Mouse (Mus musculus) heart, adult 2 months (tissue): ENCODE data around the gene Ddx47. TPM values are rescaled to one million over a fixed set of nuclear protein-coding genes. Genes with fewer than 3 reads are reported as not detected.

Experiments
- DNase-seq, 2 experiments: peaks; one replicate each; pipeline ENCODE4 v3.0.0; 2021
- H3K27ac ChIP-seq: fragments of 200-600 bp; 2 replicates; pipeline ENCODE4 v1.8.1; 2022
- H3K27me3 ChIP-seq: fragments of 200-500 bp; 2 replicates; pipeline ENCODE4 v1.6.1; 2012; ENCODE audit warnings: mild to moderate bottlenecking, low read length, inconsistent platforms, mixed read lengths; ENCODE audit not compliant: control insufficient read depth, insufficient read depth
- H3K36me3 ChIP-seq: fragments of 200-500 bp; 2 replicates; pipeline ENCODE4 v1.6.1; 2012; ENCODE audit warnings: low read length, inconsistent platforms; ENCODE audit not compliant: control insufficient read depth, insufficient read depth
- H3K4me1 ChIP-seq: fragments of 200-500 bp; 2 replicates; pipeline ENCODE4 v1.6.1; 2011; ENCODE audit warnings: low read length; ENCODE audit not compliant: control insufficient read depth, insufficient read depth
- H3K4me3 ChIP-seq: fragments of 200-600 bp; 2 replicates; pipeline ENCODE4 v1.8.1; 2022
- H3K79me2 ChIP-seq: fragments of 200-500 bp; replicated peaks from 2 replicates; pipeline ENCODE4 v1.6.1; 2012; ENCODE audit warnings: mild to moderate bottlenecking, inconsistent platforms, low read length, moderate library complexity, mixed read lengths; ENCODE audit not compliant: control insufficient read depth, insufficient read depth
- H3K9ac ChIP-seq: fragments of 200-500 bp; 2 replicates; pipeline ENCODE4 v1.6.1; 2012; ENCODE audit warnings: low read depth, mild to moderate bottlenecking, control low read depth, inconsistent platforms, low read length, mixed read lengths
- CTCF ChIP-seq: fragments of 200-600 bp; IDR thresholded peaks from 2 replicates; pipeline ENCODE4 v1.8.1; 2022; ENCODE audit warnings: antibody characterized with exemption, mild to moderate bottlenecking, moderate library complexity
- EP300 ChIP-seq: fragments of 200-500 bp; IDR thresholded peaks from 2 replicates; pipeline ENCODE4 v1.6.1; 2011; ENCODE audit warnings: low read depth, low read length, control low read depth; ENCODE audit not compliant: insufficient read depth
- POLR2A ChIP-seq: fragments of 200-500 bp; IDR thresholded peaks from 2 replicates; pipeline ENCODE4 v1.6.1; 2011; ENCODE audit warnings: mild to moderate bottlenecking, low read depth, low read length, control low read depth; ENCODE audit not compliant: insufficient read depth
- WGBS: fragments of 180-500 bp; shearing (Covaris S2); methylation state at CpG from one replicate; pipeline ENCODE4 v1.1.7; 2018; 5-methylcytosine and 5-hydroxymethylcytosine counted together
- intact Hi-C: fragments of 180-260 bp; cut with DNase I; formaldehyde crosslinking; loops from one replicate; pipeline ENCODE4 v1.15.1; 2025
- polyA plus RNA-seq: library from polyadenylated mRNA; depleted of rRNA; stranded (reverse); fragments of >200 nt; gene quantifications from 2 replicates; pipeline ENCODE4 v1.2.3, GENCODE M21; 2012
- total RNA-seq, 2 experiments: library from RNA; stranded (reverse); gene quantifications; 2 replicates each; pipeline ENCODE4 v1.2.3; 2021

Gene Ddx47
- total and polyA plus RNA-seq, 3 experiments, result 32.2 to 40.3 (median 38.1) TPM

GRCm38 (mm10) chr6:134998076-134998475, 13.3 kb upstream of the Ddx47 start:
- TF ChIP-seq EP300 (no peak), CTCF (no peak), POLR2A (no peak)
- Histone ChIP-seq H3K27ac (no peak overlapping the region), H3K27me3 (no peaks in the 10 kb centered on the region), H3K36me3 (no peaks in the 10 kb centered on the region), H3K79me2 (no peaks in the 10 kb centered on the region), H3K4me1 (no peaks in the 10 kb centered on the region), H3K9ac (no peak overlapping the region), H3K4me3 (no peak overlapping the region)
- intact Hi-C loops, result no loop called here
- WGBS, result 91% methylated on average over 8 of the region's 8 CpGs
- DNase-seq, result no peak

- Histone ChIP-seq H3K9ac (no peak overlapping the region), H3K79me2 (no peaks in the 10 kb centered on the region), H3K4me1 (no peaks in the 10 kb centered on the region), H3K27ac (no peak overlapping the region), H3K36me3 (no peaks in the 10 kb centered on the region), H3K27me3 (no peaks in the 10 kb centered on the region), H3K4me3 (no peak overlapping the region)
- WGBS, result 86% methylated on average over 3 of the region's 3 CpGs
- no peak for DNase-seq
- intact Hi-C loops, result no loop called here
- TF ChIP-seq CTCF (no peak), EP300 (no peak), POLR2A (no peak)
Observed at GRCm38 (mm10) chr6:134998781-134999180, 12.6 kb upstream of the Ddx47 start.

- intact Hi-C loops, result no loop called here
- TF ChIP-seq EP300 (no peak), CTCF (no peak), POLR2A (no peak)
- H3K27ac ChIP-seq, result no peak overlapping the region
- no peak overlapping the region for H3K4me3 ChIP-seq
- no peak for DNase-seq
- no peaks in the 10 kb centered on the region for H3K79me2 ChIP-seq
- WGBS, result 42% methylated on average over 4 of the region's 4 CpGs
- H3K4me1 ChIP-seq, result no peaks in the 10 kb centered on the region
- no peak overlapping the region for H3K9ac ChIP-seq
- no peaks in the 10 kb centered on the region for H3K27me3 ChIP-seq
- no peaks in the 10 kb centered on the region for H3K36me3 ChIP-seq
Observed at GRCm38 (mm10) chr6:135000272-135000671, 11.1 kb upstream of the Ddx47 start.

GRCm38 (mm10) chr6:135001991-135002390, 9.4 kb upstream of the Ddx47 start:
- WGBS, result 87% methylated on average over 4 of the region's 4 CpGs

GRCm38 (mm10) chr6:135006372-135006771, 5.0 kb upstream of the Ddx47 start:
- H3K4me3 ChIP-seq, result no peak overlapping the region
- no peak overlapping the region for H3K9ac ChIP-seq
- no peak for DNase-seq
- no peaks in the 10 kb centered on the region for H3K36me3 ChIP-seq
- no peak overlapping the region for H3K27ac ChIP-seq
- no peak for TF ChIP-seq POLR2A
- TF ChIP-seq CTCF, result no peak
- TF ChIP-seq EP300, result no peak
- WGBS, result 68% methylated on average over 4 of the region's 4 CpGs
- H3K79me2 ChIP-seq, result no peaks in the 10 kb centered on the region
- peaks cover 2% of the 10 kb centered on the region for H3K4me1 ChIP-seq
- intact Hi-C loops, result no loop called here
- no peaks in the 10 kb centered on the region for H3K27me3 ChIP-seq

More at GRCm38 (mm10) chr6:135001991-135002390, 9.4 kb upstream of the Ddx47 start:
- TF ChIP-seq CTCF, result no peak
- no peaks in the 10 kb centered on the region for H3K27me3 ChIP-seq
- DNase-seq, result no peak
- no peak overlapping the region for H3K4me3 ChIP-seq
- no peak overlapping the region for H3K9ac ChIP-seq
- H3K27ac ChIP-seq, result no peak overlapping the region
- H3K36me3 ChIP-seq, result no peaks in the 10 kb centered on the region
- H3K4me1 ChIP-seq, result no peaks in the 10 kb centered on the region
- intact Hi-C loops, result no loop called here
- no peaks in the 10 kb centered on the region for H3K79me2 ChIP-seq

- intact Hi-C loops, result loop anchor here (1.0 to 10.0 kb wide), 4 partner anchors 27 to 1813 kb away; partner anchors contain the start of genes BC049715 and Wbp11
- Histone ChIP-seq H3K27ac (peak overlapping the region; percentile 81), H3K27me3 (no peaks in the 10 kb centered on the region), H3K79me2 (no peaks in the 10 kb centered on the region; the same call in 1 of the 2 replicates), H3K36me3 (peaks cover 3% of the 10 kb centered on the region), H3K9ac (peak overlapping the region; percentile 66), H3K4me3 (peak overlapping the region; percentile 93), H3K4me1 (peaks cover 4% of the 10 kb centered on the region)
- under 1% methylated on average over 14 of the region's 14 CpGs for WGBS
- DNase-seq, result no peak
- no peak for TF ChIP-seq POLR2A
- no peak for TF ChIP-seq CTCF
- TF ChIP-seq EP300, result no peak
Observed at GRCm38 (mm10) chr6:135011734-135012116, 313 bp downstream of the Ddx47 start.
